Mouse (Mus musculus) cerebellum, adult 2 months (tissue): ENCODE measurements around the gene Add1.

Experiments
- CTCF ChIP-seq: fragments of 200-500 bp; IDR thresholded peaks from 2 replicates; pipeline ENCODE4 v1.5.1; 2011; ENCODE audit warnings: low read depth, mild to moderate bottlenecking, control low read depth, low read length, moderate library complexity, borderline replicate concordance; ENCODE audit not compliant: insufficient read depth
- POLR2A ChIP-seq: fragments of 200-500 bp; IDR thresholded peaks from 2 replicates; pipeline ENCODE4 v1.6.1; 2011; ENCODE audit warnings: low read length, control low read depth, borderline replicate concordance; ENCODE audit not compliant: insufficient read depth

DNA sequence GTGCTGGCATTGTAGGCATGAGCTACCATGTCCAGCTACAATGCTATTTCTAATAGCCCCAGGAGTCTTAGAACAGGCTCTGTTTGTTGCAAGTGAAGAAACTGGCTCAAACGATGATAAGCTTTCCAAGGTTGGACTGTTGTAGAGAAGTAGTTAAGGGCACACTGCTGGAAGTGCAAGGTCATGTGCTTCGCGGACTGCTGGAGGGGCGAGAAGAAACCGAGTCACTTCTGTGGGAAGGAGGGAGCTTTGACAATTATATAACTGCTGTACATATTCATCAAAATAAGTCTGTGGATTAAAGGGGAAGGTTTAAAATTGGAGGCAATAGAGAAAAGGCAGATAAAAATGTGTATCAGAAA, 8.8 kb downstream of the Add1 start:
- TF ChIP-seq CTCF, result no peak
- no peak for TF ChIP-seq POLR2A
